Mouse (Mus musculus): ENCODE results near the gene Sdhc.

GRCm38 (mm10) chr1:171129251-171129650 is 21.2 kb downstream of the Sdhc start:
- TF ChIP-seq CTCF (IDR thresholded peaks at IDR 0.05; ENCODE audit: low read depth) (no peak), EP300 (IDR thresholded peaks at IDR 0.05; ENCODE audit: low read depth) (no peak)

All from heart, postnatal 0 days (tissue).